Mouse (Mus musculus) adrenal gland, adult 2 months (tissue): ENCODE data around the gene Tnks2. TPM values are rescaled to one million over a fixed set of nuclear protein-coding genes. Genes with fewer than 3 reads are reported as not detected.
A peak's percentile ranks its signal among the peaks of the same experiment; 100 is the strongest.
"Not testable (repeated sequence)": the region's sequence is repeated elsewhere in the genome, so short reads cannot be mapped to it uniquely, and the experiment has no call there.

Experiments used
- DNase-seq: peaks from one replicate; pipeline ENCODE4 v3.0.0; 2021
- long read RNA-seq: library from polyadenylated mRNA; stranded (forward); transcript quantifications from one replicate; pipeline ENCODE4 v2.0.0, GENCODE M21; 2021
- polyA plus RNA-seq: library from polyadenylated mRNA; depleted of rRNA; stranded (reverse); fragments of >200 nt; gene quantifications from 2 replicates; pipeline ENCODE4 v1.2.3, GENCODE M21; 2012; rRNA removed
- total RNA-seq, 2 experiments: library from RNA; stranded (reverse); gene quantifications; 2 replicates each; pipeline ENCODE4 v1.2.3; 2021

The Tnks2 gene
- total RNA-seq = 10 to 100 TPM; 86.4 to 99.1 TPM
- polyA plus RNA-seq = 14.6 and 17.4 TPM in 2 replicates
- long read RNA-seq, full-length matches to known transcripts = 17 of 32 reads
- long read RNA-seq, partial matches to known transcripts = 7 of 32 reads
- long read RNA-seq, other reads (novel, unspliced or antisense) = 8 of 32 reads

- DNase-seq = peak; percentile 98
Measured at GRCm38 (mm10) chr19:36833788-36834531, at the start of gene Tnks2. TSS of gene Tnks2 (plus strand) at chr19:36834232.

- DNase-seq = peak; percentile 51
Measured at GRCm38 (mm10) chr19:36789873-36790733, 43.9 kb upstream of the Tnks2 start.

- DNase-seq = no peak
Measured at GRCm38 (mm10) chr19:36792589-36792988, 41.4 kb upstream of the Tnks2 start.

- no peak for DNase-seq
Measured at GRCm38 (mm10) chr19:36793450-36793849, 40.6 kb upstream of the Tnks2 start.

- DNase-seq = no peak
Measured at GRCm38 (mm10) chr19:36794008-36794407, 40.0 kb upstream of the Tnks2 start.

- peak; percentile 27 for DNase-seq
Measured at GRCm38 (mm10) chr19:36795277-36795676, 38.8 kb upstream of the Tnks2 start.

- DNase-seq = no peak
Measured at GRCm38 (mm10) chr19:36796931-36797330, 37.1 kb upstream of the Tnks2 start.

- DNase-seq = no peak
Measured at GRCm38 (mm10) chr19:36800288-36800687, 33.7 kb upstream of the Tnks2 start.

GRCm38 (mm10) chr19:36801856-36802641 is 32.0 kb upstream of the Tnks2 start:
- DNase-seq = no peak

- DNase-seq = no peak
Measured at GRCm38 (mm10) chr19:36803403-36803802, 30.6 kb upstream of the Tnks2 start.

GRCm38 (mm10) chr19:36806842-36807241 is 27.2 kb upstream of the Tnks2 start:
- DNase-seq = no peak

GRCm38 (mm10) chr19:36808426-36809105 is 25.5 kb upstream of the Tnks2 start:
- DNase-seq = peak; percentile 76

- DNase-seq = peak; percentile 59
Measured at GRCm38 (mm10) chr19:36809476-36810168, 24.4 kb upstream of the Tnks2 start.

- DNase-seq = no peak
Measured at GRCm38 (mm10) chr19:36812011-36812410, 22.0 kb upstream of the Tnks2 start.

GRCm38 (mm10) chr19:36815396-36816271 is 18.4 kb upstream of the Tnks2 start:
- peak; percentile 47 for DNase-seq

- peak; percentile 44 for DNase-seq
Measured at GRCm38 (mm10) chr19:36818141-36818885, 15.7 kb upstream of the Tnks2 start.

- no peak for DNase-seq
Measured at GRCm38 (mm10) chr19:36819199-36819598, 14.8 kb upstream of the Tnks2 start.

- no peak for DNase-seq
Measured at GRCm38 (mm10) chr19:36820469-36820868, 13.6 kb upstream of the Tnks2 start.

GRCm38 (mm10) chr19:36821301-36821700 is 12.7 kb upstream of the Tnks2 start:
- DNase-seq = not testable (repeated sequence)
